Mouse (Mus musculus) lung, postnatal 4 days (tissue): ENCODE measurements around the gene Dnah2.

Source experiments
- DNase-seq, 2 experiments: peaks; one replicate each; pipeline ENCODE4 v3.0.0; 2021

Gene Dnah2

GRCm38 (mm10) chr11:69405397-69406200, 143.3 kb downstream of the Dnah2 start:
- no peak for DNase-seq

- no peak for DNase-seq
Observed at GRCm38 (mm10) chr11:69404595-69405396, 144.1 kb downstream of the Dnah2 start.

- DNase-seq: peak in 1 of 2 experiments; percentile 37
Observed at GRCm38 (mm10) chr11:69403691-69404594, 145.0 kb downstream of the Dnah2 start.

GRCm38 (mm10) chr11:69401987-69402386, 146.9 kb downstream of the Dnah2 start:
- DNase-seq: peak in 1 of 2 experiments; percentile 22

- DNase-seq: peak; percentile 90 to 91
Observed at GRCm38 (mm10) chr11:69401210-69401637, 147.7 kb downstream of the Dnah2 start.

- peak in 1 of 2 experiments; percentile 31 for DNase-seq
Observed at GRCm38 (mm10) chr11:69400083-69400850, 148.6 kb downstream of the Dnah2 start.

- DNase-seq: peak; percentile 22 to 56
Observed at GRCm38 (mm10) chr11:69399201-69400082, 149.5 kb downstream of the Dnah2 start.

- peak in 1 of 2 experiments; percentile 43 for DNase-seq
Observed at GRCm38 (mm10) chr11:69398486-69399200, 150.3 kb downstream of the Dnah2 start.

- DNase-seq: peak; percentile 73 to 76
Observed at GRCm38 (mm10) chr11:69398059-69398458, 150.9 kb downstream of the Dnah2 start, which contains the start of gene Tmem88. Gene Tmem88, minus strand, starts transcription at chr11:69398234.

- DNase-seq: peak; percentile 55 to 70
Observed at GRCm38 (mm10) chr11:69397581-69398057, 151.3 kb downstream of the Dnah2 start.

- DNase-seq: peak; percentile 73 to 82
Observed at GRCm38 (mm10) chr11:69396772-69397171, 152.1 kb downstream of the Dnah2 start.

GRCm38 (mm10) chr11:69395634-69396373, 153.1 kb downstream of the Dnah2 start:
- DNase-seq: peak; percentile 96 to 97

- DNase-seq: peak; percentile 91
Observed at GRCm38 (mm10) chr11:69395235-69395633, 153.7 kb downstream of the Dnah2 start, which contains the start of the genes Naa38 and Cyb5d1. Gene Naa38, plus strand, starts transcription at chr11:69395487. Gene Cyb5d1, minus strand, starts transcription at chr11:69395631.

GRCm38 (mm10) chr11:69394591-69395167, 154.2 kb downstream of the Dnah2 start:
- peak in 1 of 2 experiments; percentile 23 for DNase-seq

GRCm38 (mm10) chr11:69390400-69391034, 158.4 kb downstream of the Dnah2 start:
- DNase-seq: peak in 1 of 2 experiments; percentile 75

- peak; percentile 31 to 61 for DNase-seq
Observed at GRCm38 (mm10) chr11:69389531-69390399, 159.1 kb downstream of the Dnah2 start.

- no peak for DNase-seq
Observed at GRCm38 (mm10) chr11:69388680-69389079, 160.2 kb downstream of the Dnah2 start.
